Mouse (Mus musculus) liver, adult 2 months (tissue): ENCODE measurements at regions not wholly inside any gene's neighbourhood (a gene's known extent, or its start where the extent isn't known, plus 50 kb on each side); places are given as distances from the start of the nearest gene placed in this dataset.

Source experiments
- DNase-seq: peaks from one replicate; pipeline ENCODE4 v3.0.0-alpha.2; 2011; ENCODE audit warnings: low read depth, low spot score; ENCODE audit errors: extremely low read depth
- H3K27ac ChIP-seq: fragments of 200-500 bp; replicated peaks from 2 replicates; pipeline ENCODE4 v1.5.1; 2012; ENCODE audit warnings: low read depth, mild to moderate bottlenecking, control low read depth, inconsistent platforms, low read length; ENCODE audit not compliant: insufficient read depth
- H3K27me3 ChIP-seq: fragments of 200-500 bp; 2 replicates; pipeline ENCODE4 v1.6.1; 2012; ENCODE audit warnings: mild to moderate bottlenecking, moderate library complexity, low read length, inconsistent platforms; ENCODE audit not compliant: control insufficient read depth, insufficient read depth
- H3K36me3 ChIP-seq: fragments of 200-500 bp; 2 replicates; pipeline ENCODE4 v1.6.1; 2012; ENCODE audit warnings: low read length, inconsistent platforms; ENCODE audit not compliant: control insufficient read depth, insufficient read depth
- H3K4me1 ChIP-seq: fragments of 200-500 bp; 2 replicates; pipeline ENCODE4 v1.6.1; 2011; ENCODE audit warnings: low read length; ENCODE audit not compliant: control insufficient read depth, insufficient read depth
- H3K4me3 ChIP-seq: fragments of 200-500 bp; 2 replicates; pipeline ENCODE4 v1.5.1; 2011; ENCODE audit warnings: low read depth, mild to moderate bottlenecking, control low read depth, low read length, moderate library complexity; ENCODE audit not compliant: insufficient read depth
- H3K79me2 ChIP-seq: fragments of 200-500 bp; 2 replicates; pipeline ENCODE4 v1.6.1; 2012; ENCODE audit warnings: inconsistent platforms, mild to moderate bottlenecking, low read length, moderate library complexity; ENCODE audit not compliant: control insufficient read depth, insufficient read depth
- H3K9ac ChIP-seq: fragments of 200-500 bp; 2 replicates; pipeline ENCODE4 v1.6.1; 2012; ENCODE audit warnings: low read depth, mild to moderate bottlenecking, control low read depth, inconsistent platforms, low read length
- CTCF ChIP-seq: fragments of 200-500 bp; IDR thresholded peaks from 2 replicates; pipeline ENCODE4 v1.5.1; 2011; ENCODE audit warnings: low read depth, low read length, control low read depth
- POLR2A ChIP-seq: fragments of 200-500 bp; IDR thresholded peaks from 2 replicates; pipeline ENCODE4 v1.6.1; 2011; ENCODE audit warnings: low read length, control low read depth; ENCODE audit not compliant: insufficient read depth; ENCODE audit errors: extremely low read depth
- WGBS: fragments of 180-500 bp; shearing (Covaris S2); methylation state at CpG from one replicate; pipeline ENCODE4 v1.1.7; 2018; 5-methylcytosine and 5-hydroxymethylcytosine counted together

GRCm38 (mm10) chr12:68676096-68676775, 482.8 kb downstream of the Rps29 start:
- 89% methylated on average over 16 of the region's 16 CpGs for WGBS
- Histone ChIP-seq H3K27me3 (no peaks in the 10 kb centered on the region), H3K79me2 (no peaks in the 10 kb centered on the region), H3K36me3 (no peaks in the 10 kb centered on the region), H3K27ac (no peak overlapping the region), H3K4me1 (no peaks in the 10 kb centered on the region), H3K4me3 (no peak overlapping the region), H3K9ac (no peak overlapping the region)
- TF ChIP-seq CTCF = no peak
- no peak for TF ChIP-seq POLR2A
- DNase-seq = no peak

- Histone ChIP-seq H3K27me3 (no peaks in the 10 kb centered on the region), H3K9ac (no peak overlapping the region), H3K27ac (no peak overlapping the region), H3K4me1 (no peaks in the 10 kb centered on the region), H3K36me3 (no peaks in the 10 kb centered on the region), H3K79me2 (no peaks in the 10 kb centered on the region), H3K4me3 (no peak overlapping the region)
- TF ChIP-seq POLR2A = no peak
- no peak for TF ChIP-seq CTCF
- DNase-seq = no peak
- WGBS = 76% methylated on average over 3 of the region's 3 CpGs
Measured at GRCm38 (mm10) chr12:68672011-68672410, 487.0 kb downstream of the Rps29 start.

DNA sequence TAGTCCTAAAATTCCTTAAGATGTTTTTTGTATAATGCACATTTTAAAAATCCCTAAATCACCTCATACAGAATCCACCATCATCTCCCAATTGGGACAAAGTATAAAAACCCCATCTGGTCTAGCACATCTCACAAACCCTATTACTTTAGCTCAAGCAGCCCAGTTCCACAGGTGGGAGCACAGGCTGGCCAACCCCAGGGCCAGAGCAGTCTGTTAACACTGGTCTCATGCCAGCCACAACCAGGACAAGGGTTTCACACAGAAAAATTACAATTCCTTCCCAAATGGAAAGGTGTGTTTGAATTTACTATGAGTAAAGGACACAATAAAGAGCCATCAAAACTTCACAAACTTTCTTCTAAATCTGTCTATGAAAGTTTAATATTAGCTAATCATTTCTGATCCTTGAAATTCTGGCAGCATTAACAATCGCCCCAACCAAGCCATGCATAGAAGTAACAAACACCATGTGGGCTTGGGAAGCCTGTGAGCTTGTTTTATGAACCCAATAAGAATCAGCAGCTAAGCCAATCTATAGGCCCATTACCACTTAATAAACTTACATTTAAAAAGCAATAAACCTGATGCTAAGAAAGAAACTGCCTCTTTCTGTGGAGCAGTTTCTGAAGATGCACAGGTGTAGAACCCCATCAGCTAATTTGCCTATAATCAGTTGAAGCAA, 512.9 kb downstream of the Rps29 start:
- H3K79me2 ChIP-seq = no peaks in the 10 kb centered on the region
- WGBS = 84% methylated on average over 1 of the region's 1 CpGs
- H3K9ac ChIP-seq = no peak overlapping the region
- H3K36me3 ChIP-seq = no peaks in the 10 kb centered on the region
- TF ChIP-seq CTCF = no peak
- TF ChIP-seq POLR2A = no peak
- H3K27ac ChIP-seq = no peak overlapping the region
- DNase-seq = no peak
- no peaks in the 10 kb centered on the region for H3K27me3 ChIP-seq
- no peak overlapping the region for H3K4me3 ChIP-seq
- no peaks in the 10 kb centered on the region for H3K4me1 ChIP-seq

- Histone ChIP-seq H3K4me3 (no peak overlapping the region), H3K27me3 (no peaks in the 10 kb centered on the region), H3K36me3 (no peaks in the 10 kb centered on the region), H3K4me1 (no peaks in the 10 kb centered on the region), H3K9ac (no peak overlapping the region), H3K27ac (no peak overlapping the region), H3K79me2 (no peaks in the 10 kb centered on the region)
- DNase-seq = no peak
- TF ChIP-seq CTCF (no peak), POLR2A (no peak)
- 81% methylated on average over 4 of the region's 4 CpGs for WGBS
Measured at GRCm38 (mm10) chr12:68643671-68644070, 515.3 kb downstream of the Rps29 start.

- Histone ChIP-seq H3K79me2 (no peaks in the 10 kb centered on the region), H3K27me3 (no peaks in the 10 kb centered on the region), H3K4me1 (no peaks in the 10 kb centered on the region), H3K36me3 (no peaks in the 10 kb centered on the region), H3K27ac (no peak overlapping the region), H3K4me3 (no peak overlapping the region), H3K9ac (no peak overlapping the region)
- TF ChIP-seq CTCF (no peak), POLR2A (no peak)
- 94% methylated on average over 3 of the region's 3 CpGs for WGBS
- no peak for DNase-seq
Measured at GRCm38 (mm10) chr12:68632441-68632840, 526.5 kb downstream of the Rps29 start.

DNA sequence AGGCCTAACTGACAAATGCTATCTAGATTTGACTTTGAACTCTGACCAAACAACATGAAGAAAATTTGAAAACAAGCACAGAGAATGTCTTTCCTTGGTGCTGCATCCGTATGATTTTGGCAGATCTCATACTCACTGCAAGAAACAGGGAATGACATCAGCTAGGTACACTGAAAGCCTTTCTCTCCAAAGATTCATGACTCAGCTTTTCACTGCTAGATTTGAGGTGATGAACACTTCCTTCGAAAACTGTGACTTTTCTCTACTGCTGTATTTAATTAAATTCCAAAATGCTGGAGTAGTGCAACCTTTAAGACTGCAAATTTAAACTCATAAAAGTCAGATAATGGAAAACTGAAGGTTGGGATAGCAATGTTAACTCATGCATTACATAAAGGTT, 540.6 kb downstream of the Rps29 start:
- DNase-seq = no peak
- H3K9ac ChIP-seq = no peak overlapping the region
- H3K79me2 ChIP-seq = no peaks in the 10 kb centered on the region
- no peak overlapping the region for H3K4me3 ChIP-seq
- TF ChIP-seq CTCF (no peak), POLR2A (no peak)
- no peak overlapping the region for H3K27ac ChIP-seq
- H3K27me3 ChIP-seq = no peaks in the 10 kb centered on the region
- WGBS = 69% methylated on average over 2 of the region's 2 CpGs
- H3K36me3 ChIP-seq = no peaks in the 10 kb centered on the region
- no peaks in the 10 kb centered on the region for H3K4me1 ChIP-seq
